Mouse (Mus musculus): Measurements from ENCODE around the gene Tex48.

Gene Tex48

GRCm38 (mm10) chr4:63622378-63622835, at the start of gene Tex48:
TSS of gene Tex48 (minus strand) at chr4:63622428.
- peak; percentile 47 to 48 for DNase-seq

GRCm38 (mm10) chr4:63668255-63668654, 46.0 kb upstream of the Tex48 start:
- DNase-seq: peak in 1 of 2 experiments; percentile 3

GRCm38 (mm10) chr4:63665738-63666137, 43.5 kb upstream of the Tex48 start:
- DNase-seq: no peak

GRCm38 (mm10) chr4:63663279-63663678, 41.1 kb upstream of the Tex48 start, which contains the start of gene Gm11214:
TSS of gene Gm11214 (minus strand) at chr4:63663379.
- DNase-seq: no peak

- DNase-seq: no peak
Measured at GRCm38 (mm10) chr4:63661857-63662256, 39.6 kb upstream of the Tex48 start.

- DNase-seq: no peak
Measured at GRCm38 (mm10) chr4:63661426-63661825, 39.2 kb upstream of the Tex48 start.

- no peak for DNase-seq
Measured at GRCm38 (mm10) chr4:63659775-63660174, 37.5 kb upstream of the Tex48 start.

GRCm38 (mm10) chr4:63659086-63659485, 36.9 kb upstream of the Tex48 start:
- no peak for DNase-seq

GRCm38 (mm10) chr4:63654381-63654780, 32.2 kb upstream of the Tex48 start:
- peak; percentile 50 to 57 for DNase-seq

- DNase-seq: no peak
Measured at GRCm38 (mm10) chr4:63643956-63644726, 21.9 kb upstream of the Tex48 start.

GRCm38 (mm10) chr4:63639842-63640241, 17.6 kb upstream of the Tex48 start:
- DNase-seq: no peak

GRCm38 (mm10) chr4:63638603-63639002, 16.4 kb upstream of the Tex48 start:
- DNase-seq: no peak

- no peak for DNase-seq
Measured at GRCm38 (mm10) chr4:63633181-63633580, 11.0 kb upstream of the Tex48 start.

- DNase-seq: no peak
Measured at GRCm38 (mm10) chr4:63627111-63627510, 4.9 kb upstream of the Tex48 start.

- no peak for DNase-seq
Measured at GRCm38 (mm10) chr4:63625563-63626080, 3.4 kb upstream of the Tex48 start.

GRCm38 (mm10) chr4:63621861-63622260, 367 bp downstream of the Tex48 start:
- DNase-seq: no peak

GRCm38 (mm10) chr4:63608391-63608790, 13.8 kb downstream of the Tex48 start:
- DNase-seq: no peak

- DNase-seq: no peak
Measured at GRCm38 (mm10) chr4:63605968-63606367, 16.3 kb downstream of the Tex48 start.

- no peak for DNase-seq
Measured at GRCm38 (mm10) chr4:63605545-63605944, 16.7 kb downstream of the Tex48 start.

GRCm38 (mm10) chr4:63604945-63605344, 17.3 kb downstream of the Tex48 start, which contains the start of gene Gm11213:
TSS of gene Gm11213 (minus strand) at chr4:63605261.
- no peak for DNase-seq

- no peak for DNase-seq
Measured at GRCm38 (mm10) chr4:63601263-63601662, 21.0 kb downstream of the Tex48 start.

- DNase-seq: peak in 1 of 2 experiments; percentile 22
Measured at GRCm38 (mm10) chr4:63600786-63601185, 21.4 kb downstream of the Tex48 start.

GRCm38 (mm10) chr4:63596010-63596409, 26.2 kb downstream of the Tex48 start:
- no peak for DNase-seq

- no peak for DNase-seq
Measured at GRCm38 (mm10) chr4:63595259-63595658, 27.0 kb downstream of the Tex48 start.

Data from kidney, postnatal 4 days (tissue).